Mouse (Mus musculus) embryo, embryonic 11.5 days (tissue): Measurements from ENCODE around the gene Susd4.

Experiments
- DNase-seq: peaks from one replicate; pipeline ENCODE4 v3.0.0-alpha.2; 2012; ENCODE audit warnings: low read depth, low spot score

Gene Susd4

GRCm38 (mm10) chr1:182763716-182764461 lies at the start of gene Susd4:
Gene Susd4 (plus strand): TSS chr1:182763860.
- peak; percentile 57 for DNase-seq

DNA sequence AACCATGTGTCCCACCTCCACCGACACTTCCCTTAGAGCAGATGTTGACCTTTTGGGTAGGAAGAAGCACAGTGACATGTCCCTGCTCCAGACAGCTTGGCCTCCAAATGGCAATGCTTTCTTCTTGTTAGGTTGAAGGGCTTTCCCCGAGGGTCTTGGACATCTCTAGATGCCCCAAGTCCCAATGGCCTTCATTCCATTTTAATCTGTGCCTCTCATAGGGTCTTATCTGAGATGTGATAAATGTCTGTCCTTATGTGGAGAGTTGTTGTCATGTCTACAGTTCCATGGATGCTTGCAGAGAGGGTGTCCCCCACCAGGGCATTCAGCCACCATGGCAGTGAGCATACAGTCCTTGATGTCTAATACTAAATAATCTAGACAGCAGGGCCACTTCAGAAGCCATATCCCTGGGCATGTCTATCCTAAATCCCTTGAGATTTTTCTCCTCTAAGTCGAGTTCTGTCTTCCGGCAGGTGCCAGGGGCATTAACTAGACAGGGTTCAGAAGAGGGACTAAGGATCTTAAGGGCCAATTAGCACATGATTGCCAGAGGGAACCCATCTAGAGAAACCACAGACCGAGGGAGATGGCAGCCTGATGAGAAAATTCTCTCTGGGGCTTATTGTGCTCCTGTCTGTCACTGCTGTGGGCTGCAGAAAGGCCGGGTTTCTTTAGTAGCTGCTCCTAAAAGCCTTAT lies 49.3 kb upstream of the Susd4 start:
- no peak for DNase-seq

DNA sequence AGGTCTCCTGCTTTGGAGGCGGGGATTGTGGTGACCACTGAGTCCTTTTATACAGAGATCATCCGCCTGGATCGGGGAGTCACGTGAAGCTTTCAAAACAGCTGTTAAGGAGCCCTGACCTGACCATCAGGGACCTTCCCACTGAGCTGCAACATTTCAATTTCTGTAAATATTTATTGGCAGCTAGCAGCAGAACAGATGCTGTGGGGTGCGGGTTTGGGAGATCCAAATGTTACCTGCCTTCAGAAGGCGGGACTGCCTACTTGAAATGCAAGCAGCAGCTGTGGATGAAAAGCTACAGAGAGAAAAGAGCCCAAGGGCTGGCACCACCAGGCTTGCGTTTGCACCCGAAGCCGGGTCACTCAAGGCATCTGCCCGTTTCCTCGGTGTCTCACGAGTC lies 36.1 kb upstream of the Susd4 start:
- no peak for DNase-seq

DNA sequence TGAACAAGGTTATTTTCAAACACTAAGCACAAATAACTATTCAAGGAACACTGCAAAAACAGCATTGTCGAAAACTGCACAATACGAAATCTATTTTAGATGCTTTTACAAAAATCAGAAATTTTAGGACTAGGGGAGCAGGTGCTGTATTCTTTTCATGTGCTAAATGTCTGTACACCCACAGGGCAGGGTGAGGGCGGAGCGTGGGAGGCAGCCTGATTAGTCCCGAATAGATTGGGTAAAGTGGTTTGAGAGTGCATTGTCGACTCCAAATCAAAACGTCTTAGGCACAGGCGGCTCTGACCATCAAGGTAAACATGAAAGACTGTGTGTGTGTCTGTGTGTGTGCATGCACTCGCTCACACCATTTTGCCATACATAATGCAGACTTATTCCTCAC lies 34.7 kb upstream of the Susd4 start:
- DNase-seq = no peak

DNA sequence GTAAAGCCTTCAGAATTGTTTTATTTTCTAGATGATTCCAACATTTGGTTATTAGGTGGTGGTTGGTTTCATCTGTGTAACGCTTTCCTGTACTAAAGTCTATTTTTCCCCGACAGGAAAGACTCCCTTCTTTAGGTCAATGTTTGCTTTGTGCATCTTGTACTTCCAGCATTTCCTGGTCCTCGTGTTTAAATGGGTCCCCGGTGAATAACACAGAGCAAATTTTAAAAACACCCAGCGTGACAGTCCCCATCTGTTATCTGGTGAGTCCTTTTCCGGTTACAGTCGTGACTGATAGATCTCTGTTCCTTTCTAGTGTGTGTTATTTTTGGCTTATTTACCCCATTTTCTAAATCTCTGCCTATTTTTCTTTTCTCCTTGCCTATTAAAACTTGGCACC lies 31.0 kb upstream of the Susd4 start:
- no peak for DNase-seq

DNA sequence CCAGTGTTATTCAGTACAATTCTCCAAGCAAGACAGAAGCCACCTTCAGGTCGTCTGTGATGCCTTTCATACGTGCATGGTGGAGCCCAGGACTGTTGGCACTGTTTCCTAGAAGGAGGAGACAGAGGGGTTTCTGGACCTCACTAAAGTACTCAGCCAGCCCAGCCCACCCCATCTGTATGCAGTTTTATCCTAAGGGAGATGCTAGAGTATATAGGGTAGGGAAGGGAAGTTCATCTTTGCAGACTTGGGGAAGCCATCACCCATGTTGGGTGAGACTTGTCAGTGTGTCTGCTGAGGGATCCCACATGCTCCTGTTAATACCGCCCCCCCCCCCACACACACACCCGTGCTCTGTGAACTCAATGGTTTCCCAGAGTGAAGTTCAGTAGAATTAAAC lies 27.8 kb upstream of the Susd4 start:
- no peak for DNase-seq

- DNase-seq = no peak
Measured at GRCm38 (mm10) chr1:182747081-182747480, 16.6 kb upstream of the Susd4 start.

- no peak for DNase-seq
Measured at GRCm38 (mm10) chr1:182747834-182748233, 15.8 kb upstream of the Susd4 start.

DNA sequence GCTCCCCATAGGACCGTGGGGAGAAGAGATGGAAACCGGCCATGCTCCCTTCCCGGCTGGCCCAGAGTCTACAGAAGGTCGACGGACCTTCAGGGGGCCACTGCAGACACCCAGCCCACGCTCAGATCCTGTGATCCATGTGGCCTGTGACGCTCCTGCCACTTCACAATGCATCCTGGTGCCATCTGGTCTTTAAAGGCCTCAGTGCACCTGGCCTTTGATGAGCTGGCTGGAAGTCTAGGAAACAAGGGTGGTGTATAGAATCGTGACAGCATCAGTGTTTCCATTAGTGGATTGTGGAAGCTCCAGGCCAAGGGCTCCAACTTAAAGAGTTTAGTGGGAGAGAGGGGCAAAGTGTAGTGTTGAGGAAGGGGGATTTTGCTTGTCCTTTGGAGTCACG lies 14.6 kb upstream of the Susd4 start, which contains the start of gene Ccdc185:
Ccdc185 (minus strand) TSS at position 101 of the 400 bp plus-strand sequence.
- no peak for DNase-seq

DNA sequence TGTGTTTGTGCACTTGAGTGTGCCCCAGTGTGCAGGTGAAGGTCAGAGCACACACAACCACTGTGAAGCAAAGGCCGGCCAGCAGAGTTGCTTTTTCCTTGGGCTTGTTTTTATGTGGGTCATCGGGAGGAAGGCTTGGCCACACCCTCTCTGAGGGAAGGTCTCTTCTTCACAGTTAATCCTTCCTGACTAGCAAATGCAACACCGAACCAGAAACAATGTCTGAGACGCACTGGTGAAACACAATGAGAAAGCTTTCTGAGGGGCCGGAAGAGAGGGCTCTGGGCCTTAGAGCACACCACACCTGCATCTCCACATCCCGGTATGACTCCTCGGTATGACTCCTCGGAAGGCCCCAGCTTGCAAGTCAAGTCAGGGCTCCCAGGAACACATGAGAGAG lies 12.4 kb upstream of the Susd4 start:
- no peak for DNase-seq

- DNase-seq = no peak
Measured at GRCm38 (mm10) chr1:182753694-182754093, 10.0 kb upstream of the Susd4 start.

- no peak for DNase-seq
Measured at GRCm38 (mm10) chr1:182754865-182755264, 8.8 kb upstream of the Susd4 start.

GRCm38 (mm10) chr1:182758783-182759182 lies 4.9 kb upstream of the Susd4 start:
- no peak for DNase-seq

- no peak for DNase-seq
Measured at GRCm38 (mm10) chr1:182763191-182763715, 407 bp upstream of the Susd4 start.

DNA sequence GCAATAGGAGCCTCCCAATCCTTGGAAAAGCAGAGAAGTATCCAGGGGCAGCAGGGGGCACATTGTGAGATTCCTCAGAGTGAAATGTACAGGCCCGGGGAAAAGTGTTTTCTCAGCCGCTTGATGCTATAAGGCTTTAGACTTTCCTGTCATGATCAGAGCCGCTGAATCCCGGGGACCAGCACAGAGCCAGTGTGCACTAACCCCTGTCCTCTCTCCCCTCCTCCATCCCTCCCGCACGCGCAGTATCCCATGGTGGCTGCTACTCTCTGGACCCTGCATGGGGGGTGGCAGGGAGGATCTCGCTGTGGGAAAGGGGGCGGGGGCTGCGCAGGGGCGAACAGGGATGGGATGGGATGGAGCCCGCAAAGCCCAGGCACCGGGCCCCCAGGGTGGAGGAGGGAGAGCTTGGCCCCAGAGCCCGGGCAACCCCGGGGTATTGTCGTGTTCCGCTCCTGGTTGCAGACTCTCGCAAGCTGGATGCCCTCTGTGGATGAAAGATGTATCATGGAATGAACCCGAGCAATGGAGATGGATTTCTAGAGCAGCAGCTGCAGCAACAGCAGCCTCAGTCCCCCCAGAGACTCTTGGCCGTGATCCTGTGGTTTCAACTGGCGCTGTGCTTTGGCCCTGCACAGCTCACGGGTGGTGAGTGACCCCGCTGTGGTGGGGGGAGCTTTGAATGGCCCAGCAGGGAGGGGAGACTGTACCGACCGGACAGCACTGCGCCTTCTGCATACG lies 1.1 kb downstream of the Susd4 start:
- DNase-seq = peak; percentile 22

DNA sequence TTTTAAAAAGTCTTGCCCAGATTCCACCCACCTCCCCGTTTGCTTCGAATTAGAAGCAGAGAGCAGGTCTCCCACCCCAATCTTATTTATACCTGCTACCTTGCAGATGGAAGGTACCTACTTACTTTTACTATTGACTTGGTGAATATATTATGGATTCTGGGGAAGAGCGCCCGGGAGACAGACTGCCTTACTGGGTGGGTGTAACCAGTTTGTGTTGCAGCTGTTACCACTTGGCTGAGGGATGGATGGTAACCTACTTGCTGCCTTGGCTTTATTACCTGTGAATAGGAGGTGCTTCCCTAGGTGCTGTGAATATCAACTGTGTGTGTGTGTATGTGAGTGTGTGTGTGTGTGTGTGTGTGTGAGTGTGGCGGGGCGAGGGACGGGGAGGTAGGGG lies 11.9 kb downstream of the Susd4 start:
- no peak for DNase-seq

DNA sequence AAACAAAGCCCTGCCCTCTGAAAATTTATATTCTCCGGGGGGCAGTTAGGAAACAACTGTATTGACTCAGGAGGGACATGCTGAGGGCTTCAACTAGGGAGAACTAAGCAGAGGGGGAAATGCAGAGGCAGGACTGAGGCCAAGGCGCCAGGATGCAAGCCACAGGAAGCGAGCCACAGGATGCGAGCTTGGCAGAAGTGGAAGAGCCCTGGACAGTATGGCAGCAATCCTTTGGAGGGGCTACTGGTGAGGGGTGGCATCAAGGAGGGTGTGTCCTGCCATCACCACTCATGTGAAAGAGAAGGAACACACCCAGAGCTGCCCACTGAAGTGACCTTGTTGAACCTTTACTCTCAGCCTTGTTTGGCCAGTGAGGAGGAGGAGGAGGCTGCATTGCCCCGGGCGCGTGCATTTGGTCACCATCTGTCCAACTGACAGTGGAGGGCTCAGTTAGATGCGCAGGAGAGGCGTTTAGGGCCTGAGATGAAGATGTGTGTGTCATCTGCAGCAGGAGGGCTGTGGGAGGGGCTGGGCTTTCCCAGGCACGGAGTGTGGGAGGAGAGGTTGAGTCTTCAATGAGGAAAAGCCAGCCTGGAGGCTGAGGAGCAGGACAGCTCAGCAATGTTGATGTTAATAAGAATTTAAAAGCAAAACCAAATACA lies 13.2 kb downstream of the Susd4 start:
- DNase-seq = no peak

DNA sequence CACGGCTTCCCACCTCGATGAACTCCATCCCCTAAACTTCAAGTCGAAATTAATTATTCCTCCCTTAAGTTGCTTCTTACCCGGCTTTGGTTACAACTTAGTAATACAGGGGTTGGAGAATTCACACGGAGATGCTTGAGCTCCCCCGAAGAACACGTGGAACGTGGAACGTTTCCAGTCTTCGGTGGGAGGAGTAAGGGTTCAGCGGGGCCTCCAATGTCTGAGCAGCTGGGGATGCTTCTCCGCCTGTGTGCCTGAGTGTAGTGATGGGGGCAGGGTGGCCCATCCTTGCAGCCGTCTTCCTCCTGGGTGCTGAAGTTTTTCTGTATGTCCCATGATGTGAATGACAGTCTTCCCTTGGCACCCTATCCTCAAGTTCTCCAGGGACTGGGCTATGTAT lies 14.6 kb downstream of the Susd4 start:
- no peak for DNase-seq

DNA sequence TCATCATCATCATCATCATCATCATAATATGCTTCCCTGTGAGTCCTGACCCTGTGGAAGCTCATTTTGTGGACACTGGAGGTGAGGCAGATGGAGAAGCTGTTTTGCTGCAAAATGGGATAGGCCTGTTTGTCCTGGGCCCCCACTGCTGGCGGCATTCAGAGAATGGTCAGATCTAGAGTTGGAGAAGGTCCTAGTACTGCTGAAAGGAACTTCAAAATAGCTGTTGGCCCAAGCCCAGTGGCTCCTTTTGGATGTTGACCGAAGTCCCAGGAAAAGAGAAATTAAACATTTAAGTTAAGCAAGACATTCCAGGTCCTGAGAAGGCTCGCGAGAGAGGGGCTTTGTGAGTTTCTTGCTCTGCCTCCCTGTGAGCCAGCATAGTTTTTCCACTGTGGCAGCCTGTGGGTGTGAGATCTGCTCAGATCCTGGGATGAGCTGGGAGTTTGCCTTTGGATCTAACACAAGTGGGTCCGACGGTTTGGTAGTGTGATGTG lies 15.4 kb downstream of the Susd4 start:
- DNase-seq = no peak

GRCm38 (mm10) chr1:182783774-182784173 lies 20.1 kb downstream of the Susd4 start:
- no peak for DNase-seq

DNA sequence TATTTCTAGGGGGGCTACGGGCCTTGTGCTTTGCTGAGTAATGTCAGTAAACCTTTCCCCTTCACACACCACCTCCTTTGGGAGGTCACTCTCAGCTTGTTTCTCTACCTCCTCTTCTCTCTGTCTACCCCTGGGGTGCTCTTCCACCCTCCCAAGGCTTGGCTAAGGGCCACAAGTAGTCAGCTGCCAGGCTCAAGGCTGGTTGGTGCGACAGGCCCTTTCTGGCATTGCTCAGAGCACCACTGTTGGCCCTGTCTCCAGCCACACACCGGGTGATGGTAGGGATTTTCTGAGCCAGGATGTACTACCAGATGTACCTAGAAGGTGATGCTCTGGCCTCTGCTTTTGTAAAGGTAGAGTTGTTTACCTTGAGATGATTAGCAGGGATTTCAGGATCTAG lies 21.1 kb downstream of the Susd4 start:
- DNase-seq = no peak

DNA sequence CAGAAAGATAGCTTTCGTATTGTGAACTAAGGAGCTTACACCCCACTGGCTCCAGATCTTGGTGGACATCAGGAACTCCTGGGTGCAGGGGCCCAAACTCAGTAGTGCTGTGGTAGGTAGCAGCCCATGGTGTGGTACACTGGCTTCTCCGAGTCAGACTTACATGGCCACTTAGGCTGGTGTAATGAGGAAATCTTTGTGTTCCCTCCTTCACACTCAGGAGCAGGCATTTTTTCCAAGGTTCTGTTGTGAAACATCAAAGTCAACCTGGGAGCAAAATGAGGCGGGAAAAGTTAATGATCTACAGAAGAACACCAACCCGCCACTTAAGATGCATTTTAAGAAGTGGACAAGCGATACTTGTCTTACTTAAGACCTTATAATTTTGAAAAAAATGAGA lies 21.8 kb downstream of the Susd4 start:
- DNase-seq = no peak
